Mouse (Mus musculus) neural tube, embryonic 14.5 days (tissue): ENCODE data around the gene Cd274. TPM values are rescaled to one million over a fixed set of nuclear protein-coding genes. Genes with fewer than 3 reads are reported as not detected.
"Not testable (repeated sequence)": the region's sequence is repeated elsewhere in the genome, so short reads cannot be mapped to it uniquely, and the experiment has no call there.

Experiments used
- ATAC-seq: fragments of 200-750 bp; cut with Nextera tagmentation; 2 replicates; pipeline ENCODE4 v1.8.0; 2017; ENCODE audit warnings: low read depth, mild to moderate bottlenecking, moderate TSS enrichment, moderate library complexity
- H3K27ac ChIP-seq: fragments of 300-500 bp; sonication (generic); 2 replicates; pipeline ENCODE4 v1.5.1; 2014; ENCODE audit warnings: low read depth, mild to moderate bottlenecking, control low read depth, low read length, moderate library complexity, mixed read lengths
- H3K27me3 ChIP-seq: fragments of 300-500 bp; sonication (generic); 2 replicates; pipeline ENCODE4 v1.6.1; 2014; ENCODE audit warnings: low read length; ENCODE audit not compliant: control insufficient read depth, insufficient read depth
- H3K36me3 ChIP-seq: fragments of 300-500 bp; sonication (generic); 2 replicates; pipeline ENCODE4 v1.6.1; 2014; ENCODE audit warnings: low read length, mixed read lengths; ENCODE audit not compliant: control insufficient read depth, insufficient read depth
- H3K4me1 ChIP-seq: fragments of 300-500 bp; sonication (generic); 2 replicates; pipeline ENCODE4 v1.6.1; 2014; ENCODE audit warnings: low read length; ENCODE audit not compliant: control insufficient read depth, insufficient read depth
- H3K4me2 ChIP-seq: fragments of 300-500 bp; sonication (generic); 2 replicates; pipeline ENCODE4 v1.6.1; 2014; ENCODE audit warnings: mild to moderate bottlenecking, low read depth, low read length, control low read depth
- H3K4me3 ChIP-seq: fragments of 300-500 bp; sonication (generic); 2 replicates; pipeline ENCODE4 v1.5.1; 2014; ENCODE audit warnings: low read depth, low read length, control low read depth, mixed read lengths
- H3K9ac ChIP-seq: fragments of 300-500 bp; sonication (generic); replicated peaks from 2 replicates; pipeline ENCODE4 v1.6.1; 2014; ENCODE audit warnings: low read depth, mild to moderate bottlenecking, control low read depth, low read length, mixed read lengths
- H3K9me3 ChIP-seq: fragments of 300-500 bp; sonication (generic); 2 replicates; pipeline ENCODE4 v1.6.1; 2016; ENCODE audit warnings: low read length; ENCODE audit not compliant: control insufficient read depth
- WGBS: fragments of 180-500 bp; shearing (Covaris S2); extraction: QIAGEN DNeasy Blood & Tissue Kit; methylation state at CpG from one replicate; pipeline ENCODE4 v1.1.7; 2014; 5-methylcytosine and 5-hydroxymethylcytosine counted together
- polyA plus RNA-seq: library from polyadenylated mRNA; unstranded; fragments of >200 nt; fragmentation: Nextera tagmentation; extraction: Ambion mirVana; gene quantifications from 2 replicates; pipeline ENCODE4 v1.2.1, GENCODE M21; 2014

Gene Cd274
- polyA plus RNA-seq, 1 experiment from 2014 or later: 0.95 TPM

GRCm38 (mm10) chr19:29414513-29414912, 47.3 kb downstream of the Cd274 start:
- no peak overlapping the region for H3K4me2 ChIP-seq
- no peaks in the 10 kb centered on the region for H3K27me3 ChIP-seq
- no peaks in the 10 kb centered on the region for H3K36me3 ChIP-seq
- H3K4me1 ChIP-seq: no peaks in the 10 kb centered on the region
- ATAC-seq: no peak
- 89% methylated on average over 3 of the region's 3 CpGs for WGBS
- no peak overlapping the region for H3K9ac ChIP-seq
- no peaks in the 10 kb centered on the region for H3K9me3 ChIP-seq
- no peak overlapping the region for H3K27ac ChIP-seq
- no peak overlapping the region for H3K4me3 ChIP-seq

- not testable (repeated sequence) for H3K4me2 ChIP-seq, H3K36me3 ChIP-seq, ATAC-seq, H3K4me1 ChIP-seq, H3K9me3 ChIP-seq, H3K27me3 ChIP-seq, H3K9ac ChIP-seq, H3K4me3 ChIP-seq, H3K27ac ChIP-seq
These were observed 47.7 kb downstream of the Cd274 start for GRCm38 (mm10) chr19:29414917-29415316.

GRCm38 (mm10) chr19:29416393-29416902, 49.2 kb downstream of the Cd274 start:
- 81% methylated on average over 3 of the region's 3 CpGs for WGBS
- H3K4me3 ChIP-seq: no peak overlapping the region
- no peaks in the 10 kb centered on the region for H3K4me1 ChIP-seq
- H3K9ac ChIP-seq: no peak overlapping the region
- no peak overlapping the region for H3K4me2 ChIP-seq
- no peak overlapping the region for H3K27ac ChIP-seq
- H3K9me3 ChIP-seq: no peaks in the 10 kb centered on the region
- H3K36me3 ChIP-seq: no peaks in the 10 kb centered on the region
- no peaks in the 10 kb centered on the region for H3K27me3 ChIP-seq
- no peak for ATAC-seq

- 85% methylated on average over 2 of the region's 2 CpGs for WGBS
- Histone ChIP-seq H3K4me1 (no peaks in the 10 kb centered on the region), H3K27ac (no peak overlapping the region), H3K36me3 (no peaks in the 10 kb centered on the region), H3K4me2 (no peak overlapping the region), H3K27me3 (no peaks in the 10 kb centered on the region), H3K9me3 (no peaks in the 10 kb centered on the region), H3K4me3 (no peak overlapping the region), H3K9ac (no peak overlapping the region)
- no peak for ATAC-seq
These were observed 49.9 kb downstream of the Cd274 start for GRCm38 (mm10) chr19:29417188-29417587.

- H3K4me3 ChIP-seq: no peak overlapping the region
- WGBS: 79% methylated on average over 2 of the region's 2 CpGs
- no peak overlapping the region for H3K9ac ChIP-seq
- no peak overlapping the region for H3K4me2 ChIP-seq
- no peak overlapping the region for H3K27ac ChIP-seq
- H3K4me1 ChIP-seq: no peaks in the 10 kb centered on the region
- no peak for ATAC-seq
- no peaks in the 10 kb centered on the region for H3K27me3 ChIP-seq
- no peaks in the 10 kb centered on the region for H3K9me3 ChIP-seq
- no peaks in the 10 kb centered on the region for H3K36me3 ChIP-seq
These were observed 50.6 kb downstream of the Cd274 start for GRCm38 (mm10) chr19:29417894-29418293.

- no peak overlapping the region for H3K4me3 ChIP-seq
- H3K27me3 ChIP-seq: no peaks in the 10 kb centered on the region
- no peaks in the 10 kb centered on the region for H3K36me3 ChIP-seq
- H3K4me2 ChIP-seq: no peak overlapping the region
- no peaks in the 10 kb centered on the region for H3K4me1 ChIP-seq
- no peaks in the 10 kb centered on the region for H3K9me3 ChIP-seq
- ATAC-seq: no peak
- no peak overlapping the region for H3K27ac ChIP-seq
- 50% methylated on average over 9 of the region's 9 CpGs for WGBS
- no peak overlapping the region for H3K9ac ChIP-seq
These were observed 51.4 kb downstream of the Cd274 start for GRCm38 (mm10) chr19:29418661-29419115.

- Histone ChIP-seq H3K27ac (no peak overlapping the region), H3K36me3 (no peaks in the 10 kb centered on the region), H3K9me3 (no peaks in the 10 kb centered on the region), H3K9ac (no peak overlapping the region), H3K4me2 (no peak overlapping the region), H3K27me3 (no peaks in the 10 kb centered on the region), H3K4me3 (no peak overlapping the region), H3K4me1 (no peaks in the 10 kb centered on the region)
- ATAC-seq: no peak
- WGBS: 77% methylated on average over 3 of the region's 3 CpGs
These were observed 52.3 kb downstream of the Cd274 start for GRCm38 (mm10) chr19:29419506-29419905.

GRCm38 (mm10) chr19:29419946-29420345, 52.7 kb downstream of the Cd274 start:
- ATAC-seq: no peak
- no peaks in the 10 kb centered on the region for H3K4me1 ChIP-seq
- H3K27ac ChIP-seq: no peak overlapping the region
- H3K27me3 ChIP-seq: no peaks in the 10 kb centered on the region
- H3K4me3 ChIP-seq: no peak overlapping the region
- no peak overlapping the region for H3K4me2 ChIP-seq
- H3K9me3 ChIP-seq: no peaks in the 10 kb centered on the region
- H3K36me3 ChIP-seq: no peaks in the 10 kb centered on the region
- no peak overlapping the region for H3K9ac ChIP-seq

GRCm38 (mm10) chr19:29420397-29420796, 53.1 kb downstream of the Cd274 start:
- Histone ChIP-seq H3K36me3 (no peaks in the 10 kb centered on the region), H3K9me3 (no peaks in the 10 kb centered on the region), H3K27me3 (no peaks in the 10 kb centered on the region), H3K27ac (no peak overlapping the region), H3K9ac (no peak overlapping the region), H3K4me1 (no peaks in the 10 kb centered on the region), H3K4me2 (no peak overlapping the region), H3K4me3 (no peak overlapping the region)
- ATAC-seq: no peak
- WGBS: 82% methylated on average over 8 of the region's 8 CpGs
